Mouse (Mus musculus): ENCODE measurements around the gene Nkx1-2.

GRCm38 (mm10) chr7:132576891-132577290 lies 22.5 kb downstream of the Nkx1-2 start:
- no peak for TF ChIP-seq CTCF (IDR thresholded peaks at IDR 0.05; ENCODE audit: low read depth)
- no peak for TF ChIP-seq EP300 (IDR thresholded peaks at IDR 0.05; ENCODE audit: low read depth)

All from liver, embryonic 14.5 days (tissue).